Mouse (Mus musculus): ENCODE results near the gene Gnmt. TPM values are rescaled to one million over a fixed set of nuclear protein-coding genes. Genes with fewer than 3 reads are reported as not detected.

Gene Gnmt
- total RNA-seq, 2 experiments from 2014 or later = 0.84 TPM; not detected in 1

DNA sequence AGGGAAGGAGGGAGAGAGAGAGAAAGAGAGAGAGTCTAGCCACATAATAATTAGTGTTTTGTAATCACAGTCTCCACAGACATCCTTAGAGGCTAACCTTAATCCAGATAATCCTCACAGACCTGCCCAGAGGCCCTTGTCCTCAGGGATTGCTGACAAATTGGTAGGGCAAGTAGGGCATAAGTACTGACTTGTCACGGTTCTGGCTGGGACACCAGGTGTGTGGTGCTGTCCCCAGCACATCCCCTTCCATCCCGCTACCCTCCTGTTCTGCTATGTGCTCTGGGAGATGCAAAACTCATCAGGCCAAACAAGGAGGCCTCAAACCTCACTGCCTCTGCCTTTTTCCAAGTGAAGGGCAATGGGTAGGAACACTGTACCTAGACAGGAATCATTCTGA is 16.5 kb upstream of the Gnmt start:
- DNase-seq (ENCODE audit: low spot score in 2 of 2) = no peak

DNA sequence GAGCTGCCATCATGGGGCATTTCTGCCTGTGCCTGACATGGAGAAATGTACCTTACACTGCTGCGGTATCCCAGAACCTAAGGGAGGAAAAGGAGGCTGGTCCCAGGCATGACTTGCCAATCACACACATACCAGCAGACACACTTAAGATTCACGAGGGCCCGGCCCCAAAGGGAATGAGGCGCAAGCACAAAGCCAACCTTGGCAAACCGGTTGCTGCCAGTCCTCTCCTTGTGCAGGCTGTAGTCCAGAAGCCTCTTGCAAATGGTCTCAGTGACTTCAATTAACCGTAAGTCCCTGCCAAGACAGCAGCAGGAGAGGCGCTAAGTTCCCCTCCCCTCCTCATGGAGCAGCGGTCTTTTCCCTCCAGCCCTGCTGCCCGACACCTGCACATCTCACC is 14.0 kb upstream of the Gnmt start:
- DNase-seq (ENCODE audit: low spot score in 2 of 2) = no peak

DNA sequence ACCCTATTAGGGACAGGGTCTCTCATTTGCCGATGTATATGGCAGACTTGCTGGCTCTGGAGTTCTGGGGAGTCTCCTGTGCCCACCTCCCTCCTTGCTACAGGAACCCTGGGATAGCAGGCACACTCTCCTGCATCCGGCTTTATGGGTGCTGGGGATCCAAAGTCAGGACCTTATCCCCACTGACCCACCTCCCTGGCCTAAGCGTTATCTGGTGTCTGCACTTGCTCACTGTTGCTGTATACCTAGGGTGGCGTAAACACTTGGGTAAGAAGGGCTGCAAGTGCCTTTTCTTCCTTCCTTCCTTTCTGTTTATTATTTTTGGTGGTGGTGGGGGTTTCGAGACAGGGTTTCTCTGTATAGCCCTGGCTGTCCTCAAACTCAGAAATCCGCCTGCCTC is 12.3 kb upstream of the Gnmt start:
- DNase-seq (ENCODE audit: low spot score in 2 of 2) = no peak

DNA sequence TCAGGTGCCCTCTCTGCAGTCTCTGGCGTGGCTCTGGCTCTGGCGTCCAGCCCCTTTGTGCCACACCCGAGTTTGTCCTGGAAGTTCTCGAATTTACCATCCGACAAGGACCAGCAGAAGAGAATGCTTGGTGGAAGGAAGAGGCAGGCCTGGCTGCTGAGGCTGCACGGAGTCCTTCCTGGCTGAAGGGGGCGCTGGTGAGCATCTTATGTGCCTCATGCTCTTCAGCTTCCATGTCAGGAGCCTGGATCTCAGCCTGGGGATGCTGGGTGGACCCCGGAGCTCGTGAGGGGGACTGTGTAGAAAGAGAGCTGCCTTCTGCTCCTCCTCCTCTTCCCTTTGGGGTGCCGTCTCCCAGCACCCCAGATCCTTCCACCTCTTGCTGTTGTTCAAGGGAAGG is 7.2 kb upstream of the Gnmt start:
- peak; percentile 25 to 43 for DNase-seq (ENCODE audit: low spot score in 2 of 2)

DNA sequence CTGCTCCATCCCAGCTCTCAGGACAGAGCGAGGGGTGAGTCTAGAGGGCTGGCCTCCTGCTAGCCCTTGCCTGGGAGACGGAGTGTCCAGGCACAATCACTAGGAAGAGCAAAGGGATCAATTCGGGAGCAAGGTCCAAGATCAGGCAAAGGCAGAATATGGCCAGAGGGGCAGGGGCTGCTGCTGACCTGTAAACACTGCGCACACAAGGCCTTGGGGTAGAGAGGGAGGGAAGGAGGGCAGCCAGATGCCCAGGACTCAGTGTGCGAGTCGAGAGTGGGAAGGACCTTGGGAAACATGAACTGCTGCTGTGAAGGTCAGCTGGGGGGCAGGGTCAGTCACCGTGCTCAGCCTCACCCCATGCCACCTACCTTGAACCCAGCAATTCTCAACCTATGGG is 6.3 kb upstream of the Gnmt start:
- DNase-seq (ENCODE audit: low spot score in 2 of 2) = no peak

DNA sequence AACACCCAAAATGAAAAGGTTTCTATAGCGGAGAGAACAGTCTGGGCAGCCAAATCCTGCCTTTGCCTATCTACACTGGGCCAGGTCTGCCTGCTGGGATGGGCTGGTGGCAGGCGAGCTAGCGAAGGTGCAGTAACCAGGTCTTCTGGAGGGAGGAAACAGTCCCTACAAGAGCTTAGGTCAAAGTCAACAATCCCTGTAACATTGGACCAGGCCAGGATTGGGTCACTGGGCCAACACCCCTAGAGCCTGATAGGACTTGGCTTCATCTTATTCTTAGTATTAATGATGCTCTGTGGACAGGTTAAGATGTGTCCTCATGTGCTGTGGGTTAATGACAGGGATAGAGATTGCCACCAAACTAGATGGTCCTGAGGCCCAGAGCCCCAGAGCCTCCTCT is 5.1 kb upstream of the Gnmt start:
- DNase-seq (ENCODE audit: low spot score in 2 of 2) = no peak

DNA sequence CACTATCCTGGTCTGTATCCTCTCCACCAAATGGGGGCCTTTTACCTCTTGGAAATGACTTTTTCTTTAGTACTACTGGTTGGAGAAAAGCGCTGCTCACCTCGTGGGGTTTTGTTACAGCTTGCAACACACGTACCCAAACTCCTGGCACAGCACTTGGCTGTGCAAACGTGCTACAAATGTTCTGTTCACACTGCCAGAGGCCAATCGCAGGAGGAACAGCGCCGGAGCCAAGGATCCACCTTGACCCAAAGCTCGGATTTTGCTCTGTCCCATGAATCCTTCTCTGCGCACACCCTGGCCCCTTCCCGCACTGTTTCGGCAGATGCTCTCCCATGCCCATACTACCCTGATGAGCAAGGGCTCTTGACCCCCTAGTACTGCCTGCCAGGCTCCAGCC is 472 bp downstream of the Gnmt start:
- DNase-seq (ENCODE audit: low spot score in 2 of 2) = no peak

DNA sequence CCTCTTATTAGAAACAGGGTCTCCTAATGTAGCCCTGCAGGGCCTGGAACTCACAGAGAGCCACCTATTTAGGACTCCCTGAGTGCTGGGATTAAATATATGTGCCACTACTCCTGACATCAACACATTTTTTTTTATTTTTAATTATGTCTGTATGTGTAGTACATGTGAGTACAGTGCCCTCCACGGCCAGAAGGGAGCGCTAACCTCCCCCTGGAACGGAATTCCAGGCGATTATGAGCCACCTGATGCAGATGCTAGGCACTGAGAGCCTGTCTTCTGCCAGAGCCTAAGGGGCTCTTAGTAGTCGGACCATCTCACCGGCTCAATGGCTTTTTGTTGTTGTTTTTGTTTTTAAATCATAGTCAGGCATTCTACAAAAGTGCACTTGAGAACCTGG is 947 bp downstream of the Gnmt start:
- DNase-seq (ENCODE audit: low spot score in 2 of 2) = no peak

DNA sequence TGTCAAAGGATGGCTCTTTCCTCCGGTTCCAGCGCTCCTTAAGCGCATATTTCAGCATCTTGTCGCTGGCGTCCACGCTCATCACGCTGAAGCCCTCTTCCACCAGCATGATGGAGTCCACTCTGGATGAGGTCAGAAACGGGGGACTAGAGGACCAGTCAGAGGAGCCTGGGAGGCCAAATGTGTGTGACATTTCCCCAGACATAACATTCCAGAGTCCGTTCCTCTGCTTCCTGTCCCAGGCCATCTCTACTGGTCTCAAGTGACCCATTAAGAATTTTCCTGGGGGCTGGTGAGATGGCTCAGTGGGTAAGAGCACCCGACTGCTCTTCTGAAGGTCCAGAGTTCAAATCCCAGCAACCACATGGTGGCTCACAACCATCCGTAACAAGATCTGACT is 1.7 kb downstream of the Gnmt start:
- no peak for DNase-seq (ENCODE audit: low spot score in 2 of 2)

DNA sequence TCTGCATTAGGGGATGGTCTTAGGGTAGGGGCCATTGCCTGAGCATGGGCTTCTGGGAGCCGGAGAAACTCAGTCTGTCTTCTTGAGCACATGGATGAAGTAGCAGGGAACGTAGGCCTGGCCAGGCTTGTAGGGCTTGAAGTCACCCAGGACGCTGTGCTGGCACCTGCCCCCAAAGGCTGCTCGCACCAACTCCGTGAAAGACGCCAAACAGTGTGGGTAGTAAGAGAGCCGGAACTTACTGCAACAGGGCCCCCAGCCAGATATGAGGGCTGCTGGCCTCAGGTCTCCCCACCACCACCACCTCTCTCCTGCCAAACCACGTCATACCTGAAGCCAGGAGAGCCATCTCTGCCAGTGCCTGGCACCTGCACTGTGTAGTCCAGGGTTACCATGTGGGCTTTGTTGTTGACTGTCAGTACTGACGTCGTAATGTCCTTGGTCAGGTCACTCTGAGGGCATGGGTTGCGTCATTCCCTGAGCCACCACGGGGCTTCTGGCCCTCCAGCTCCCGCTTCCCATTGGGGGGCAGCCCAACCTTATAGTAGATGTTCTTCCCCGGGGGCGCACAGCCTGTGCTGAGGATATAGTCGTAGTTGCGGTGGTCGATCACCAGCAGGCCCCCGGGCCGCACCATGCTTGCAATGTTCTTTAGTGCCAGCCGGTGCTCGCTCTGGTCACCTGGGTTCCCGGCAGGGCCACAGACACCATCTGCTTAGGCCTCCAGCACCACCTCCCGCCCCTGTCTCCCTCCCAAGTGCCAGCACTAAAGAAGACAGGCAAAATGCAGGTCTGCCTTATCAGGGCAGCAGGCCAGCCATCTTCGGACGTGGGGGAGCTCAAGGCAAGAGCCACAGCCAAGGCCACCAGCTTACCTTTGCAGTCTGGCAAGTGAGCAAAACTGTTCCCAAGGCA is 3.0 kb downstream of the Gnmt start:
- DNase-seq (ENCODE audit: low spot score in 2 of 2) = no peak

DNA sequence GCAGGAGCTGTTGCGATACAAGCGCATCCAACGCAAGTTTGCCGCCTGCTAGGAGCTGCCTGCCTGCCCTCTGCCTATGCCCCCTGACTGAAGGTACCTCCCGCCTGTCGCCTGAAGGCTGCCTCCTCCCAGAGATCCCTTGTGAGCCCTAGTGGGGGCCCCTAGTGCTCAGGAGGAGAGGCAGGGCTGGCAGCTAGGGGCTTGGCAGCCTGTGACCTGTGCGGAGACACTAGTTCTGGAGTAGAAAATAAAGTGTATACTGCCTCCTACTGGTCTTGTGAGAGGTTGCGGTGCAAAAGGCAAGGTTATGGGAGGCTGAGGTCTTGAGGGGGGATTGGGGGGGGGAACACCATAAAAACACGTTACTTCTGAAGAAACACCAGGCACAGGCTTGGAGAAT is 3.7 kb downstream of the Gnmt start:
- DNase-seq (ENCODE audit: low spot score in 2 of 2) = no peak

DNA sequence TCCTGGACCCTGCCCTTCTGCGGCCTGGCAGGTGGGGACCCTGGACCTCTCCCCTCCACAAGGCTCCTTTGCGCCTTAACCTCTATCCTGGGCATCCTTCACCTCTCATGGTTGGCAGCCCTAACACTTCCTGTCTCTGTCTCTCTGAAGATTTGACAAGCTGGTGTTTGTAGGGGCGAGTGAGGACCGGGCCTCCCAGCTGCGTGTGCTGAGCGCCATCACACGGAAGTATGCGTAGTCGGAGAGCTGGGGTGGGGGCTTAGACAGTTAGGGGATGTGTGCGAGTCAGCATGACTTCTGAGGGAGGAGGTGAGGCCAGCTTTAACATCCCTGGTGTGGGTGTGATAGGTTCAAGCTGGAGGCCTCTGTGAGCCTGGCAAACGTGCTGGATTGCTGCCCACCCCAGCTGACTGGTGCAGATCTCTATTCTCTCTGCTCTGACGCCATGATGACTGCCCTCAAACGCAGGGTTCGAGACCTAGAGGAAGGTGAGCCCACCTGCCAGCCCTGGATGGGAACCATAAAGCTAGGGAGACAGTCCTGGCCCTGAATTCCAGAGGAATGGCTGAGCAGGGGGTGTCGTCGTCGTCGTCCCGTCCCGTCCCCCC is 4.4 kb downstream of the Gnmt start:
- no peak for DNase-seq (ENCODE audit: low spot score in 2 of 2)

DNA sequence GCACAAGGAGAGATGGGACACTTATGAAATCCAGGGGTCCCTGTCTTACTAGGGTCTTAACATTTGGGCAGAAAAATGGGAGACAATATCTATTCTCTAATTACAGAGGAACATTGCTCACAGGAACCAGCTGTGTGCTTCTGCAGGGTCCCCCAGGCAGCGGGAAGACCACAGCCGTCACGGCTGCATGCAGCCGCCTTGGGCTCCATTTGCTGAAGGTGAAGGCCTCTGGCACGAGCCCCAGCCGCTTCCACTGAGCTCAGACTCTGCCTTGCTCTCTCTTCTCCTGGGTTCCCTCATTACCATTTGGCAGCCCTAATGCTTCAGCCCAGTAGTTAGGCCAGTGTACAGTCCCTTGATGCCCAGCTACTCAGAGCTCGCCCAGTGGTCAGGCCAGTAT is 7.9 kb downstream of the Gnmt start:
- DNase-seq (ENCODE audit: low spot score in 2 of 2) = no peak

DNA sequence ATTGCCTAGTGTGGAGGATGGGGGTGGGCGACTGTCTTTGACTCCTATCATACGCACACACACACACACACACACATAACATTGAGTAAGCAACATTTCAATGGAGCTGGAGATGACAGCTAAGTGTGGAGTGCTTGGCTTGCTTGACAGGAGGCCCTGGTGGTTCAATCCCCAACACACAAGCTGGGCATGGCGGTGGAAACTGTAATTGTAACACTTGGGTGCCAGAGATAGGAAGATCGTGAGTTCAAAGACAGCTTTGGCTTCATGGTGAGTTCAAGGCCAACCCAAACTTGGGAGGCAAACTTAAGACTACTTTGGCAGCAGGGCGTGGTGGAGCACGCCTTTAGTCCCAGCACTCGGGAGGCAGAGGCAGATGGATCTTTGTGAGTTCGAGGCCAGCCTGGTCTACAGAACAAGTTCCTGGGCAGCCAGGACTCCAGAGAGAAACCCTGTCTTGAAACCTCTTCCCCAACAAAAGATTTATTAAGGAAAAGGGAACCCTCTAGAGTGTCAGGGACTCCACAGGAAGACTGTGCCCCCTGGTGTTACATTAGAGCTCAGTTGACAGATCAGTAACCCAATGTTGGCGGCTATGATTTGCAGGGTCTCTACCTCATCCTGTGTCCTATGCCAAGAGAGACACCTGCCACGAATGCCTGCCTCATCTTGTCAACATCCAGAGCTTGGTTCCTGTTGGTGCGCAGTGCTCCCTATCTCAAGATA is 14.0 kb downstream of the Gnmt start:
- no peak for DNase-seq (ENCODE audit: low spot score in 2 of 2)

DNA sequence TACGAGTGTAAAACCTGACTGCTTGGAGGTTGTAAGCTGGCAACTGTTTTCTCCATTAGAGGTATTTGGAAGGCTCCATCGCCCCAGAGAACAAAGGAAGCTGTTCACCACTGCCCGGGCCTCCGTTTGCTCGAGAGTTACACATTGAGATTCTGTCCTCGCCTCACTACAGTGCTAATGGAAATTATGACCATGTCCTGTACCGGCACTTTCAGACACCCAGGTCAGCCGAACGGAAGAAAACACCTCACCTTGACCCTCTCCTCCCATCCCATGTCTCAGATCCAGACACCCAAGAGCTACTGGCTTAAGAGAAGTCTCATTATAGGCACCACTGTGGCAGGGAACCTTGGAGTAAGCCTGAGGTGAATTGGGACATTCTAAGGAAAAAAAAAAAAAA is 15.1 kb downstream of the Gnmt start:
- DNase-seq (ENCODE audit: low spot score in 2 of 2) = no peak

DNA sequence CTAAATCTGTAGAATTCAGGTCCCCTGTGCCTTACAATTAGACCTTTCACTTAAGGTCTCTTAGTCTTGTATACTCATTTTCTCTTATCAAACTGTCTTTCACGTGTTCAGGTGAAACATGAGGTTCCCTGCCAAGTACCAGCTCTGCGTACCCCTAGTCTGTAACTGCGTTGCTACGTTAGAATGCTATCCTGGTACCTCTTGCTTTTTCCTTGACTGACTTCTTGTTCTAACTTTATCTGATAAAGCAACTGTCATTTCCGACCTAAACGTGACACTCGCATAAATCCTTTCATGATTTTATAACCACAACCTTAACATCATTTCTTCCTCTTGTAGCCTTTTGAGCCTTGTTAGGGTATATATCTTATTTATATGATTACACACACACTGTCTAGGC is 16.5 kb downstream of the Gnmt start:
- no peak for DNase-seq (ENCODE audit: low spot score in 2 of 2)

DNA sequence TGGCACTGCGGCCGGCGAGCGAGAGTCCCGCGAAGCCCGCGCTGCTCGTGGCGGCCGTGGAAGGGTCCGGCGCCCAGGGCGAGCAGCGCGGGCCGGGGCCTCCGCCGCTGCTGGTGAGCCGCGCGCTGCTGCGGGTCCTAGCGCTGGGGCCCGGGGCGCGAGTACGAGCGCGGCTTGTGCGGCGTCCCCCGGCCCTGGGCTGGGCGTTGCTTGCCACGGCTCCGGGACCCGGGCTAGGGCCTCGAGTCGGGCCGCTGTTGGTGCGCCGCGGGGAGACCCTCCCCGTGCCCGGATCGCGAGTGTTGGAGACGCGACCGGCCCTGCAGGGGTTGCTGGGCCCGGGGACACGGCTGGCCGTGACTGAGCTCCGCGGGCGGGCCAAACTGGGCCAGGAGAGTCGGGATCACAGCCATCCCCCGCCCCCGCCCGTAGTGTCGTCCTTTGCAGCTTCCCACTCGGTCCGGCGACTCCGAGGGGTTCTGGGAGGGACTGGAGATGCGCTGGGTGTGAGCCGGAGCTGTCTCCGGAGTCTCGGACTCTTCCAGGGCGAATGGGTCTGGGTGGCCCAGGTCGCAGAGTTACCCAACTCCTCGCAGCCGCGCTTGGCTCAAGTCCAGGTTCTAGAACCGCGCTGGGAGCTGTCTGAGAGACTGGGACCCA is 17.2 kb downstream of the Gnmt start:
- DNase-seq (ENCODE audit: low spot score in 2 of 2) = peak; percentile 36 to 49

DNA sequence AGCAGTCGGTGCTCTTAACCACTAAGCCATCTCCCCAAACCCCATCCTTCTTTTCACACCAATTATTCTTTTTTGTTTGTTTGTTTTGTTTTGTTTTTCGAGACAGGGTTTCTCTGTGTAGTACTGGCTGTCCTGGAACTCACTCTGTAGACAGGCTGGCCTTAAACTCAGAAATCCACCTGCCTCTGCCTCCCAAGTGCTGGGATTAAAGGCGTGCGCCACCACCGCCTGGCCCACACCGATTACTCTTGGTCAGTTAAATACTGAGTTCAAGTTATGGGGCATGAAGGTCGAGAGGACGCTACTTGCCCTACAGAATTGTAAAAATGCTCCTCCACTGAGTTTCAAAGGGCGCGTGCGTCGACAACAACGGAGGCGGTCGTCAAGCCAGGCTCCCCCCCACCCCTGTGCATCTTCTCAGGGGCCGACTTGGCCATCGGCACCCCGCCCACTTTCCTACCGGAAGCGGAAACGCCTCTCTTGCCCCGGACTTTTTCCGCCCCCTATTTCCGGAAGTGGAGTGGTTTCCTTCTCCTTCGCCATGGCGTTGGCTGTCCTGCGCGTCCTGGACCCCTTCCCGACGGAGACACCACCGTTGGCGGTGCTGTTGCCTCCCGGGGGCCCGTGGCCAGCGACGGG is 17.9 kb downstream of the Gnmt start, which contains the start of gene Pex6:
Gene Pex6, plus strand, starts transcription at position 505 of the 639 bp plus-strand sequence.
- peak; percentile 89 to 92 for DNase-seq (ENCODE audit: low spot score in 2 of 2)

DNA sequence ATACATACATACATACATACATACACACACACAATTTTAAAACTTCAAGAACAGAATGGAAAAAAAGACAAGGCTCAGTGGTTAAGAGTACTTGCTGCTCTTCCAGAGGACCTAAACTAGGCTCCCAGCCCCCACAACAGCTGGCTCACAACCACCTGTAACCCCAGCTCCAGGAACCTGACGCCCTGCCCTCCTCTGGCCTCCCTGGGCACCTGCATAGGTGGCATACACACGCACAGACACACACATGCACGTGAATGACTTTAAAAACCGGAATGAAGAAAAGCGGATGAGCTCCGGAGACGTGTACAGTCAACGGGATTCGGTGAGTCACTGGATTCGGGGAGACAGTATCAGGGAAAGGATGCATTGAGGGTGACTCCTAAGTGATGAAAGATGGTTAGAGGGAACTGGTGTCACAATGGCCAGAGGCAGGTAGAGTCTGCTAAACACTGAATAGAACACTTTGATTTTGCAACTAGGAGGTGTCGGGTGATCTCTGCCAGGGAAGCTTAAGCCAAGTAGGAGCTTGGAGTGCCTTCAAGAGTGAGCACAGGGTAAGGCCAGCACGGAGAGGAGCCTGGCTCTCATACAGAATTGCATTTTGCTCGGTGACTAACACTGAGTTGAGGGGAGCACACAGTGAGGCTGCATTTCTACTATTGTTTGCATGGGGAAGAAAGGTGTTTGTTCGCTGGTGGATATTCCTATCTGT is 22.4 kb downstream of the Gnmt start:
- DNase-seq (ENCODE audit: low spot score in 2 of 2) = no peak

Measured in left cerebral cortex, adult 18-20 months (tissue).